Mouse (Mus musculus) sigmoid colon, adult 10 weeks (tissue): Measurements from ENCODE around the gene Tmprss4. TPM values are rescaled to one million over a fixed set of nuclear protein-coding genes. Genes with fewer than 3 reads are reported as not detected.

ENCODE experiments used
- polyA plus RNA-seq: library from polyadenylated mRNA; stranded (reverse); fragments of 350-450 nt; fragmentation: Illumina TruSeq; extraction: RNeasy Lipid Tissue Mini Kit (QIAGEN cat#74804); gene quantifications from one replicate; pipeline ENCODE4 v1.2.3, GENCODE M21; 2014; ENCODE audit warnings: low read depth, low replicate concordance

The Tmprss4 gene
- polyA plus RNA-seq, result 41.3 TPM

GRCm38 (mm10) chr9:45203797-45204410, at the start of gene Tmprss4:
TSS of gene Tmprss4 (minus strand) at chr9:45204092.

GRCm38 (mm10) chr9:45181770-45182169, 22.1 kb downstream of the Tmprss4 start, which contains the start of gene BC049352:
TSS of gene BC049352 (plus strand) at chr9:45182007.

GRCm38 (mm10) chr9:45138191-45139032, 65.5 kb downstream of the Tmprss4 start, which contains the start of gene Scn4b:
TSS of gene Scn4b (plus strand) at chr9:45138395.

Other genes with a start within 250 kb of the Tmprss4 start
- 87.4 TPM for gene Ube4a, start 238.5 kb downstream of the Tmprss4 start, polyA plus RNA-seq
- 3.1 TPM for gene Cd3g, start 223.7 kb downstream of the Tmprss4 start, polyA plus RNA-seq
- 1.1 TPM for gene Cd3d, start 222.3 kb downstream of the Tmprss4 start, polyA plus RNA-seq
- 1.6 TPM for gene Cd3e, start 194.5 kb downstream of the Tmprss4 start, polyA plus RNA-seq
- 149 TPM for gene Mpzl2, start 164.3 kb downstream of the Tmprss4 start, polyA plus RNA-seq
- 57.8 TPM for gene Mpzl3, start 148.9 kb downstream of the Tmprss4 start, polyA plus RNA-seq
- 13.2 TPM for gene Jaml, start 124.9 kb downstream of the Tmprss4 start, polyA plus RNA-seq
- gene Scn2b, start 86.3 kb downstream of the Tmprss4 start, polyA plus RNA-seq, result 1.8 TPM
- 0.13 TPM for gene Scn4b, start 65.7 kb downstream of the Tmprss4 start, polyA plus RNA-seq
- not detected for gene BC049352, start 22.1 kb downstream of the Tmprss4 start, polyA plus RNA-seq
- 1.2 TPM for gene Il10ra, start 65.1 kb upstream of the Tmprss4 start, polyA plus RNA-seq
- gene Tmprss13, start 115.0 kb upstream of the Tmprss4 start, polyA plus RNA-seq, result 1.4 TPM
- gene Fxyd6, start 166.1 kb upstream of the Tmprss4 start, polyA plus RNA-seq, result 3.1 TPM
- not detected for gene Fxyd2, start 195.6 kb upstream of the Tmprss4 start, polyA plus RNA-seq
- 0.09 TPM for gene Dscaml1, start 222.5 kb upstream of the Tmprss4 start, polyA plus RNA-seq